Mouse (Mus musculus) heart, postnatal 25 days (tissue): ENCODE data around the gene Copz1. TPM values are rescaled to one million over a fixed set of nuclear protein-coding genes. Genes with fewer than 3 reads are reported as not detected.

Source experiments
- microRNA-seq: library from miRNA; unstranded; fragments of <30 nt; microRNA quantifications from one replicate; pipeline ENCODE4 v1.2.0, GENCODE M21; 2022
- total RNA-seq, 2 experiments: library from RNA; stranded (reverse); gene quantifications; 2 replicates each; pipeline ENCODE4 v1.2.3; 2021

The Copz1 gene
- total RNA-seq, 2 experiments from 2014 or later = 51.8 to 53.4 TPM

Small RNAs within 50 kb of the gene (microRNA-seq; reads per million reads assigned to microRNA genes)
- 90.0 reads per million, percentile 56 among the genes with 10 or more reads in this experiment for gene Mir148b

Other genes starting within 250 kb of the Copz1 start
- gene Smug1, start 105.6 kb upstream of the Copz1 start, total RNA-seq = 10 to 100 TPM; 12.2 to 14.1 TPM
- 10 to 100 TPM; 55.9 to 63.9 TPM for gene Cbx5, start 32.9 kb upstream of the Copz1 start, total RNA-seq
- gene Hnrnpa1, start 32.3 kb upstream of the Copz1 start, total RNA-seq = 100 to 1,000 TPM; 133 to 153 TPM
- gene Nfe2, start 14.3 kb upstream of the Copz1 start, total RNA-seq = under 1 TPM; 0.42 to 0.64 TPM
- not detected for gene Gpr84, start 37.9 kb downstream of the Copz1 start, total RNA-seq
- 10 to 100 TPM; 12.5 to 13.7 TPM for gene Zfp385a, start 67.4 kb downstream of the Copz1 start, total RNA-seq
- gene Itga5, start 94.0 kb downstream of the Copz1 start, total RNA-seq = 10 to 100 TPM; 48.1 to 48.2 TPM
- not detected for gene Gtsf1, start 157.8 kb downstream of the Copz1 start, total RNA-seq
- gene Gtsf2, start 175.8 kb downstream of the Copz1 start, total RNA-seq = not detected
- gene Nckap1l, start 181.1 kb downstream of the Copz1 start, total RNA-seq = 1 to 10 TPM; 3.9 to 4.2 TPM
- gene Pde1b, start 230.3 kb downstream of the Copz1 start, total RNA-seq = 1 to 10 TPM; 1.1 to 1.4 TPM